In genomic region chr12:51399871-51400270, GRCm38 (mm10) we compare ENCODE assay signal across 19 mouse cellular contexts. TPM values are rescaled to one million over a fixed set of nuclear protein-coding genes. Genes with fewer than 3 reads are reported as not detected.
DNase-seq lines count a peak whose midpoint lies in the region; ATAC-seq and TF ChIP-seq lines count a peak whose summit lies in the region.
"Had no signal": no experiment of that assay in that cellular context is flagged by ENCODE, and none has a peak within 500 bp of the region (broad histone marks: within the 10 kb centered on the region; RNA-seq: fewer than 3 reads in every experiment).

No protein-coding gene starts in this region.

- H3K4me1 ChIP-seq in liver, postnatal 0 days (ENCODE audit: insufficient read depth): no peaks in the 10 kb centered on the region
- H3K4me1 ChIP-seq in stomach, postnatal 0 days (replicated peaks; ENCODE audit: control insufficient read depth, insufficient read depth): no peaks in the 10 kb centered on the region

- H3K27ac ChIP-seq in liver, postnatal 0 days (ENCODE audit: low read depth): no peak overlapping the region
- H3K27ac ChIP-seq in stomach, postnatal 0 days (replicated peaks): no peak overlapping the region

- no peak overlapping the region for H3K4me3 ChIP-seq in liver, postnatal 0 days (ENCODE audit: low read depth, low read length)
- H3K4me3 ChIP-seq in stomach, postnatal 0 days (ENCODE audit: low read depth, low read length): no peak overlapping the region

- DNase-seq in liver, postnatal 0 days: no peak
- DNase-seq in liver: no peak
- peak; percentile 21 for DNase-seq in stomach, postnatal 0 days (ENCODE audit: low spot score)
- no peak for DNase-seq in lung, postnatal 10 days
- DNase-seq: adrenal gland, adult 2 months; adrenal gland, adult 8-10 months; adrenal gland, postnatal 10 days; adrenal gland, postnatal 14 days; adrenal gland, postnatal 25 days; adrenal gland, postnatal 36 days; B cell, adult 2 months; cerebellum, adult 11 months; cerebellum, adult 11-12 months; cerebellum, adult 18-20 months had no signal

- ATAC-seq in liver, postnatal 0 days: peak; percentile 50; the same call in 1 of the 2 replicates
- ATAC-seq in stomach, postnatal 0 days (ENCODE audit: low FRiP score, low TSS enrichment): peak; percentile 85
- ATAC-seq: activated CD4-positive, CD25-positive, alpha-beta regulatory T cell, adult 4 months; CD4-positive, CD25-positive, alpha-beta regulatory T cell, adult 4 months; Patski had no signal

- H3K9me3 ChIP-seq in liver, postnatal 0 days (ENCODE audit: low read length): no peaks in the 10 kb centered on the region
- H3K9me3 ChIP-seq in stomach, postnatal 0 days (ENCODE audit: control insufficient read depth, low read length): no peaks in the 10 kb centered on the region
- H3K9me3 ChIP-seq: G1E had no signal

- H3K36me3 ChIP-seq in liver, postnatal 0 days (replicated peaks; ENCODE audit: insufficient read depth, low read length): peaks cover 55% of the 10 kb centered on the region
- peaks cover 19% of the 10 kb centered on the region for H3K36me3 ChIP-seq in stomach, postnatal 0 days (ENCODE audit: control insufficient read depth, insufficient read depth, low read length)

- H3K9ac ChIP-seq in liver, postnatal 0 days (replicated peaks): no peak overlapping the region
- H3K9ac ChIP-seq in stomach, postnatal 0 days (ENCODE audit: low read length): no peak overlapping the region

- no peak overlapping the region for H3K4me2 ChIP-seq in liver, postnatal 0 days (ENCODE audit: low read depth, low read length)
- H3K4me2 ChIP-seq in stomach, postnatal 0 days (replicated peaks; ENCODE audit: low read depth): no peak overlapping the region

- TF ChIP-seq CTCF in liver, postnatal 0 days (IDR thresholded peaks at IDR 0.05; ENCODE audit: low read depth): no peak
- no peak for TF ChIP-seq CTCF in stomach, postnatal 0 days (IDR thresholded peaks at IDR 0.05; ENCODE audit: low read depth)

- WGBS in liver, postnatal 0 days (ENCODE audit: insufficient replicate concordance): 89% methylated on average over 6 of the region's 6 CpGs
- WGBS in stomach, postnatal 0 days: 84% methylated on average over 6 of the region's 6 CpGs

- peak; percentile 38; the same call in 1 of the 2 replicates for TF ChIP-seq EP300 in liver, postnatal 0 days (IDR thresholded peaks at IDR 0.05; ENCODE audit: low read depth)
- TF ChIP-seq EP300 in stomach, postnatal 0 days (optimal IDR thresholded peaks at IDR 0.05): no peak

- no peaks in the 10 kb centered on the region for H3K27me3 ChIP-seq in liver, postnatal 0 days (ENCODE audit: insufficient read depth, low read length)
- no peaks in the 10 kb centered on the region for H3K27me3 ChIP-seq in stomach, postnatal 0 days (ENCODE audit: control insufficient read depth, insufficient read depth, low read length)
- H3K27me3 ChIP-seq: CH12.LX, Patski had no signal

RNA-seq across cellular contexts. Expression of gene Scfd1, which starts 22.6 kb away (rescaled TPM):
- polyA plus RNA-seq in liver, postnatal 0 days (2015; fragmentation: Nextera tagmentation; extraction: Ambion mirVana): 29.4 and 30.8 TPM in 2 replicates
- 59.7 and 61.8 TPM in 2 replicates for polyA plus RNA-seq in stomach, postnatal 0 days (2015; fragmentation: Nextera tagmentation; extraction: Ambion mirVana)

RNA-seq across cellular contexts. Expression of gene G2e3, which starts 52.0 kb away (rescaled TPM):
- polyA plus RNA-seq in liver, postnatal 0 days (2015; fragmentation: Nextera tagmentation; extraction: Ambion mirVana): 5.2 and 6.8 TPM in 2 replicates
- 7.2 and 11.4 TPM in 2 replicates for polyA plus RNA-seq in stomach, postnatal 0 days (2015; fragmentation: Nextera tagmentation; extraction: Ambion mirVana)
